Mouse (Mus musculus): Measurements from ENCODE around the gene Slc35a5. TPM values are rescaled to one million over a fixed set of nuclear protein-coding genes. Genes with fewer than 3 reads are reported as not detected.

Slc35a5 gene
- polyA plus RNA-seq, 1 experiment = 34.6 TPM

DNA sequence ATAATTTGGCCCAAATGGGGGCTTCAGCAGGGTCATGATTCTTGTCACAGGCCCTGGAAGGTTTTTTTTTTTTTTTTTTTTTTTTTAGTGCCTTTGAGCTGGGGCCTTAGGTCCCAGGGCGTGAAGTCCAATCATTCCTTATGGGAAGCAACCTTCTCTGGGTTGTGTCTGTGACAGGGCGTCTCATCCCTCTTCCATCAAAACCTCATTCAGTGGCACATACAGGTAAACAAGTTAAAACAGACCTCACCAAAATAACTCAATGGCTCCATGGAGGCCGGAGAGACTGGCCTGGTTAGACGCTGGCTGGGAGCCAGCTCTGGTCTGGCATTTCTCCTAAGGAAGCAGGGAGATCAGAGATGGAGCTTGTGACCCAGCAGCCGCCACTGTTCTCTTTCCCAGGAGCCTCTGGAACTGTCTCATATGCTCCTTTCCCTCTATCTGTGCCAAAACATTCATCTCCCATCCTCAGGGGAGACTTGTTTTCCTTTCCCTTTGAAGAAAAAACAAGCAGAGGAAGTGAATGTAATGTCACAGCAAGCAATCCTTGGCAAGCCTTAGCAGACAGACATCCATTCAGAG lies 37.6 kb downstream of the Slc35a5 start:
- Histone ChIP-seq H3K27ac (ENCODE audit: insufficient read depth, low read length) (no peak overlapping the region), H3K4me3 (ENCODE audit: insufficient read depth, low read length) (no peak overlapping the region)

DNA sequence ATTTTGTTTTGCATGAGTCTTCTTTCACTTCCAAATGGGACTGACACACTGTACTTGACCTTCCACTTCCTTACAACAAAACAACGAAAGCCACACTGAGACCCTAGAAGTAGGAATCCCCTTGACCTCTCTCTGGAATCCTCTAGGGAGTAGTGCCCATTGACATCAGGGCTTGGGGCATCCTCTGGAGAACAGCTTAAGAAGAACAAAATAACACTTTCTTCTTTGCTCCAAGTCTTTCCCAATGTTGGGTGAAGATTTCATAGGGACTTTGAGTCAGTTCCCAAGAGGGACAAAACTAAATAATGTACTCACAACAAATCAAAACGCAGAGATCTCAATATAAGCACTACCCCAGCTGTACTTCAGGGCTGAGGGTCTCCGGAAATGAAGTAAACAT lies 39.7 kb downstream of the Slc35a5 start:
- Histone ChIP-seq H3K4me1 (ENCODE audit: control insufficient read depth, insufficient read depth, low read length) (peaks cover 2% of the 10 kb centered on the region; the same call in 1 of the 2 replicates), H3K4me3 (ENCODE audit: insufficient read depth, low read length) (no peak overlapping the region), H3K27ac (ENCODE audit: insufficient read depth, low read length) (no peak overlapping the region)
- no peak for TF ChIP-seq CTCF (IDR thresholded peaks at IDR 0.05; ENCODE audit: extremely low read depth, insufficient read depth, low read length)
- TF ChIP-seq POLR2A (IDR thresholded peaks at IDR 0.05; ENCODE audit: extremely low read depth, insufficient read depth, low read length) = no peak

More for the DNA sequence above, 37.6 kb downstream of the Slc35a5 start:
- peaks cover 2% of the 10 kb centered on the region; the same call in 1 of the 2 replicates for H3K4me1 ChIP-seq (ENCODE audit: control insufficient read depth, insufficient read depth, low read length)
- TF ChIP-seq CTCF (IDR thresholded peaks at IDR 0.05; ENCODE audit: extremely low read depth, insufficient read depth, low read length) (no peak), POLR2A (IDR thresholded peaks at IDR 0.05; ENCODE audit: extremely low read depth, insufficient read depth, low read length) (no peak)

DNA sequence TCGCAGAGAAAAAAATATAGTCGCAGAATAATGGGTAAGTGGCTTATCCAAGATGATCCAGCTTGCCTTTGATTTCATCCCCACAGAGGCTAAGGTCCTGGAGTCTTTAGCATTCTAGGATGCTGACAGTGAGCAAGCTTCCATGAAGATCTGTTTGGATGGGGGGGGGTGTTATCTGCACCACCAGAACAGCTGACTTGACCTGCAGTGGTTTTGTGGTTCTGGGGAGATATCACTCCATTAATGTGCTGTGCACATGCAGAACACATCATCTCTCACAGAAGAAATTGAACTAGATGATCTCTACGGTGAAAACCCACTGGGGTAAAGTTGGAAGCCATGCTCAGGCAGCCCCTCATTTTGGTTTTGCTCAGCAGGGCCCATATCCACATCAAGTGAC lies 41.3 kb downstream of the Slc35a5 start:
- TF ChIP-seq CTCF (IDR thresholded peaks at IDR 0.05; ENCODE audit: extremely low read depth, insufficient read depth, low read length) = no peak
- TF ChIP-seq POLR2A (IDR thresholded peaks at IDR 0.05; ENCODE audit: extremely low read depth, insufficient read depth, low read length) = no peak
- Histone ChIP-seq H3K4me1 (ENCODE audit: control insufficient read depth, insufficient read depth, low read length) (no peaks in the 10 kb centered on the region; the same call in 1 of the 2 replicates), H3K27ac (ENCODE audit: insufficient read depth, low read length) (no peak overlapping the region), H3K4me3 (ENCODE audit: insufficient read depth, low read length) (no peak overlapping the region)

DNA sequence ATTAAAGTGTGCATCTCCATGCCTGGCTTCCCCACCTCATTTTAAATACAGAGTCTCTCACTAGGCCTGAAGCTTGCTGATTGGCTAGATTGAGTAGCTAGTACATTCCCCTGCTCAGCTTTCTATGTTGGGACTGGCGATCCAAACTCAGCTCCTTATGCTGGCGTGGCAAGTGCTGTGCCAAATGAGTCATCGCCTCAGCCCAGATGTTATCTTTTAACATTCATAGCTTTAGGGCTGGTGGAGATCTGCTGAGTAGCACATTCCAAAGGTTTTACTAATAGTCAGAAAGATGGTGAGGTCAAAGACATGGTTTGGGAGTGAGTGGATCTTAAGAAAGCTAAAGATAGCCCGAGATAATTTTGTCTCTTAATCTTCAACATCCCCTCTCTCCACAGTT lies 48.0 kb downstream of the Slc35a5 start:
- no peak overlapping the region for H3K27ac ChIP-seq (ENCODE audit: insufficient read depth, low read length)
- no peak overlapping the region for H3K4me3 ChIP-seq (ENCODE audit: insufficient read depth, low read length)
- no peaks in the 10 kb centered on the region for H3K4me1 ChIP-seq (ENCODE audit: control insufficient read depth, insufficient read depth, low read length)
- TF ChIP-seq CTCF (IDR thresholded peaks at IDR 0.05; ENCODE audit: extremely low read depth, insufficient read depth, low read length) (no peak), POLR2A (IDR thresholded peaks at IDR 0.05; ENCODE audit: extremely low read depth, insufficient read depth, low read length) (no peak)

DNA sequence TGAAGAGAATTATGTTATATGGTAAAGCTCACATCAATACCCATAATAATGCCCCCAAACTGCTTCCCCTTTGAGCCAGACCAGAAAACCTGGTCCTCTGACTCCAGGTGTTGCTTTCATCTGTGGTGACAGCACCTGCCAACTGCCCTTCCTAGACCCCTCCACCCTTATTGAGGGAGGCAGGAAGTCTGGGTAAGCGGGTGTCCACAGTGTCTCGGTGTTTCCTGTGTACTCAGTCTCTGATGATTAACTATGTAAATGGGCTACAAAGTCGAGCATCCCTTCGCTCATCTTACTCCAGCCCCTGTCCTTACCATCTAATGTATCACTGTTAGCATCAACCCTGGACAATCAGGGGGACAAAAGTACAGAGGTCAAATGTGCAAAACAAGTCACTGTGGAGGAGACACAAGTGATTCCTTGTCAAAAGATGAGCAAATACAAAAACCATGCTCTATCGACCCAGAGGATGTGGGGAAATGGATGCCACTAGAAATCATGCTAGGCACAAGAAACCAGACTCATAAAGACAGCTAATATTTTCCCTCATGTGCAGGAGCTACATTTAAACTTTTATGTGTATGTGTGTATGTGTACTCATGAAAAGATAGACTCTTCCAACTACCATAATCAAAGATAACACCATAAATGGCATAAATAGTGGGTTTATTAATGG lies 50.2 kb downstream of the Slc35a5 start:
- Histone ChIP-seq H3K4me3 (ENCODE audit: insufficient read depth, low read length) (no peak overlapping the region), H3K27ac (ENCODE audit: insufficient read depth, low read length) (no peak overlapping the region), H3K4me1 (ENCODE audit: control insufficient read depth, insufficient read depth, low read length) (0 out of 2 replicates have a peak, but pooled peaks cover 1% of the 10 kb centered on the region)
- TF ChIP-seq POLR2A (IDR thresholded peaks at IDR 0.05; ENCODE audit: extremely low read depth, insufficient read depth, low read length) (no peak), CTCF (IDR thresholded peaks at IDR 0.05; ENCODE audit: extremely low read depth, insufficient read depth, low read length) (no peak)

DNA sequence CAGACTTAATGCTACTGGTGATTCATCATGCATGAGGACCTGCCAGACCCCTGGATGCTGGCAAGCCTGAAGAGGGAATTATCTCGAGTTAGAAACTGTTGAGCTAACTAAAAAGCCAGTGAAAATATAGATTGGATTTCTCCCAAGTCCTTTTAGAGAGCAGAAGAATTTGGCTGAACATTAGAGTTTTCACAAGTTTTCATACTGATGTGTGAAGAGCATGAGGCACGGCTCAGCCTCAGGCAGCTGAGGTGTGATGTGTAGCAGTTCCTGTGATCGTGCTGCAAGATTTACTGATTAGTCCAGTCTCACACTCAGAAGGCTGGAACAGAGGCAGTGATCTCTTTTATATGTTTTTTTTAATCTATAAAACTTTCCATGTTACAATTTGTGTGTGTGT lies 53.5 kb downstream of the Slc35a5 start:
- H3K27ac ChIP-seq (ENCODE audit: insufficient read depth, low read length) = no peak overlapping the region
- H3K4me3 ChIP-seq (ENCODE audit: insufficient read depth, low read length) = no peak overlapping the region
- TF ChIP-seq POLR2A (IDR thresholded peaks at IDR 0.05; ENCODE audit: extremely low read depth, insufficient read depth, low read length) (no peak), CTCF (IDR thresholded peaks at IDR 0.05; ENCODE audit: extremely low read depth, insufficient read depth, low read length) (no peak)
- 0 out of 2 replicates have a peak, but pooled peaks cover 1% of the 10 kb centered on the region for H3K4me1 ChIP-seq (ENCODE audit: control insufficient read depth, insufficient read depth, low read length)

DNA sequence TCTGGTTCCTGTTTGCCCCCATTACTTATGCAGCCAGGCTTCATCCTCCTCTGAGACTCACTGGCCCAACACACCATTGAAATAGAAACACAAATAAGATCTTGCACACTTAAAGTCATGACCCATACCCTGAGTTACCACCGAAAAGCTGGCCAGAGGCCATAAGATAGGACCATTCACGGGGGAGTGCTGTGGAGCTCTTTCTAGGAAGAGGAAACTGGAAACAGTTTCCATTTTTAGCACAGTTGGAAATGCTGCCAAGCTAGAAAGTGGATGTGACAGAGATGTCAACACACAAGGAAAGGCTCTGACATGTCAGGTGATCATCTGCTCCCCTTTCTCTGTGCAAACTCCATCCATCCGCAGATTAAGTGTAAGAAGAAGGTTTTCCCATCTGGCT lies 57.6 kb downstream of the Slc35a5 start:
- no peak overlapping the region for H3K4me3 ChIP-seq (ENCODE audit: insufficient read depth, low read length)
- 0 out of 2 replicates have a peak, but pooled peaks cover 1% of the 10 kb centered on the region for H3K4me1 ChIP-seq (ENCODE audit: control insufficient read depth, insufficient read depth, low read length)
- no peak for TF ChIP-seq POLR2A (IDR thresholded peaks at IDR 0.05; ENCODE audit: extremely low read depth, insufficient read depth, low read length)
- no peak for TF ChIP-seq CTCF (IDR thresholded peaks at IDR 0.05; ENCODE audit: extremely low read depth, insufficient read depth, low read length)
- H3K27ac ChIP-seq (ENCODE audit: insufficient read depth, low read length) = no peak overlapping the region

DNA sequence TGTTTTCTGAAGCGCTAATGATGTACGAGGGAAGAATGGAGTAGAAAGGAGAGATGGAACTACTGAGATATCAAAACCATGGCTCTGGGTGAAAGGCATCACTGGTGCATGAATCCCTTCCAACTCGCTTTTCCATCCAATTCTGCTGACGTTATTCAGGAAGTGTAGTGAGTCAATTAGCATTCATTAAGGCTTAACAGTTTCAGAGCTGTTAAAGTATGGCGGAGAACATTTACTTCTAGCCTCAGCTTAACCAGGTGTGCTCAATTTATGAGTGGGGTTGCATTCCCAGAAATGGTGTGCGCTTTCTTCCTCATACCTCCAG lies 59.7 kb downstream of the Slc35a5 start:
- no peak overlapping the region for H3K27ac ChIP-seq (ENCODE audit: insufficient read depth, low read length)
- TF ChIP-seq CTCF (IDR thresholded peaks at IDR 0.05; ENCODE audit: extremely low read depth, insufficient read depth, low read length) = no peak
- TF ChIP-seq POLR2A (IDR thresholded peaks at IDR 0.05; ENCODE audit: extremely low read depth, insufficient read depth, low read length) = no peak
- no peaks in the 10 kb centered on the region for H3K4me1 ChIP-seq (ENCODE audit: control insufficient read depth, insufficient read depth, low read length)
- no peak overlapping the region; the same call in 1 of the 2 replicates for H3K4me3 ChIP-seq (ENCODE audit: insufficient read depth, low read length)

DNA sequence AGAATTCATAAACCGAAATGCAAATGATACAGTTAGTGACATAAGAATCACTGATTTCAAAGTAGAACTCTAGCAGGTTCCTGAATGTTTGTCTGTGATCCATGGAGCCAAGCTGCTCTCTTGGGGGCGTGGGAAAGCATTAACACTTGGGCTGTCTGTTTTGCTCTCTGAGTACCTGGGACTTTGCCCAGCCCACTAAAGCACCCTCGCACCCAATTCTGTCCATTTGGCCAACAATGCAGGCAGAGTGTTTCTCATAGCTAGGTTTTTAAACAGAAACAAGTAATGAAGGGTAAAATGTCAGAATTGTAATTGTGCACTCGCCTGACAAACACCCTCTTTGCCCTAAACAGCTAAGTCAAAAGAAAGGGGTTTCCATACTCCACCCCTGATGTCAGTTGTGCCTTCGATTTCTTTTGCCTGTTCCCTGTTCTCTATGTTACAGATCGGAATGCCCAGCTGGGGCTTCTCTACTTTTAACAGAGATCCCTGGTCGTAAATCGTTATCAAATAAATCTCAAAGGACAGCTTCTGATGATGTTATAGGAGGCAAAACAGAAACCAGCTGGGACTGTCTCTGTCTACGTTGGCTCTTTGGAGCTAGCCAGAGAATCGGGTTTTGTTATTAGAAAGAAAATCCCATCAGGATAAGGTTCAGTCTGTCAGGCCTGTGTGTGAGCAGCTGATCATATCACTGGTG lies 60.2 kb downstream of the Slc35a5 start:
- no peak overlapping the region for H3K27ac ChIP-seq (ENCODE audit: insufficient read depth, low read length)
- no peak overlapping the region; the same call in 1 of the 2 replicates for H3K4me3 ChIP-seq (ENCODE audit: insufficient read depth, low read length)
- TF ChIP-seq POLR2A (IDR thresholded peaks at IDR 0.05; ENCODE audit: extremely low read depth, insufficient read depth, low read length) (no peak), CTCF (IDR thresholded peaks at IDR 0.05; ENCODE audit: extremely low read depth, insufficient read depth, low read length) (no peak)
- 0 out of 2 replicates have a peak, but pooled peaks cover under 1% of the 10 kb centered on the region for H3K4me1 ChIP-seq (ENCODE audit: control insufficient read depth, insufficient read depth, low read length)
